Mouse (Mus musculus): ENCODE measurements around the gene Dnase1. TPM values are rescaled to one million over a fixed set of nuclear protein-coding genes. Genes with fewer than 3 reads are reported as not detected.
A peak's percentile ranks its signal among the peaks of the same experiment; 100 is the strongest.
"Not testable (repeated sequence)": the region's sequence is repeated elsewhere in the genome, so short reads cannot be mapped to it uniquely, and the experiment has no call there.

Dnase1 gene
- polyA plus RNA-seq, 1 experiment, result 0.18 TPM

DNA sequence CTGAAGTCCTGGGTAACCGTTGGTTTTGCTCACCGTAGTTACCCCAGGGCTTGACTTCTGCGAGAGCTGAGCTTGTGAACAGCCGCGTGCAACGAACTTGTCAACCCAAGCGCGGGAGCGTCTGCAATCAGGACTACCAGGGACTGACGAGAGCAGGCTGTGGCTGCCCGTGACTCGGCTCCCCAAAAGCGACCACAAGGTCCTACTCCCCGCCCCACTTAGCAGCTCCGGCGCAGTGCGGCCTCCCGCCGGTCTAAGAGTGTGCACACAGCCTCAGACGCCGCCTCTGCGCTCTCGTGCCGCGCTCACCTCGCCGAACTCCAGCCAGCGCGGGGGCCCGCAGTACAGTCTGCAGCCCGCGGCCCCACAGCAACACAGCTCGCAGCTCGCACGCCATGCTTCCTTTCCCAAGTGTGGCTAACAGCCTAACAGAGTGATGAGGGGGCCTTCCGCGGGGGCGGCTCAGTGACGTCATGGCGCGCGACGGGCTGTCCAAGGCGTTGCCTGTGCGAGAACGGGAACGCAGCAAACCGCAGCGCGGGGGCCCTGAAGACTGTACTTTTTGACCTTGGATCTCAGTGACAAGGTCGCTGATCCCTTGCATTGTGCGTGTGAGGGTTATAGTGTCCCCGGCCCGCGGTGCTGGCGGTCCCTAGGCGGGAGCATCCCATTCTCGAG is 40.8 kb downstream of the Dnase1 start, which contains the start of gene Trap1:
Gene Trap1, minus strand, starts transcription at position 444 of the 678 bp plus-strand sequence.
- Histone ChIP-seq H3K4me1 (ENCODE audit: control insufficient read depth, insufficient read depth, low read length) (no peaks in the 10 kb centered on the region), H3K4me3 (replicated peaks; ENCODE audit: extremely low read depth, low read depth, low read length) (peak within 1 kb of the TSS; percentile 93)
- WGBS, result under 1% methylated on average over 58 of the region's 58 CpGs
- peak; percentile 96 for DNase-seq
- TF ChIP-seq CTCF (IDR thresholded peaks at IDR 0.05; ENCODE audit: insufficient read depth, low read length), result no peak
- peak; percentile 69; the same call in 1 of the 2 replicates for TF ChIP-seq POLR2A (IDR thresholded peaks at IDR 0.05; ENCODE audit: borderline replicate concordance, extremely low read depth, low read depth, low read length)

- WGBS, result 65% methylated on average over 10 of the region's 10 CpGs
- H3K4me3 ChIP-seq (replicated peaks; ENCODE audit: extremely low read depth, low read depth, low read length); DNase-seq: not testable (repeated sequence)
Measured at GRCm38 (mm10) chr16:4078302-4078701, 41.6 kb downstream of the Dnase1 start.

DNA sequence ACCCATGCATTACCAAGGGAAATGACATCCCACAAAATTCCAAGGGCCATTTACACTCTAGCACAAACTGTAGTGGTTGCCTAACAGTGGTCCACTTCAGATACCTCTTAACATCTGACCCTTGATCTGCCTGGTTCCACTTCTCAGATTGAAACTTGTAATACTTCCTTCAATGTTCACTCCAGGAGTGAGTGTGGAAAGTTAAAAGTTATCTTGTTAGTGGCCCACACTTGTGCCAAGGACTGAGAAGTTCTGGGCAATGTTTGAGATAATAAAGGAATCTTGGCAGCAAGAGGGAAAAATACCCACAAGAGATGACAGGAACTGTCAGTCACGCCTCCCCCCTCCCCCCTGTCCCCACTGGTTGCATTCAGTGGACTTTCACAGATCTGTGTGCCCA is 42.9 kb downstream of the Dnase1 start:
- no peak for TF ChIP-seq CTCF (IDR thresholded peaks at IDR 0.05; ENCODE audit: insufficient read depth, low read length)
- no peak for TF ChIP-seq POLR2A (IDR thresholded peaks at IDR 0.05; ENCODE audit: borderline replicate concordance, extremely low read depth, low read depth, low read length)
- Histone ChIP-seq H3K4me3 (replicated peaks; ENCODE audit: extremely low read depth, low read depth, low read length) (no peak overlapping the region), H3K4me1 (ENCODE audit: control insufficient read depth, insufficient read depth, low read length) (no peaks in the 10 kb centered on the region)
- 53% methylated on average over 1 of the region's 1 CpGs for WGBS
- DNase-seq, result no peak

More at GRCm38 (mm10) chr16:4078302-4078701, 41.6 kb downstream of the Dnase1 start:
- not testable (repeated sequence) for H3K4me1 ChIP-seq (ENCODE audit: control insufficient read depth, insufficient read depth, low read length)

GRCm38 (mm10) chr16:4080419-4080818 is 43.7 kb downstream of the Dnase1 start:
- H3K4me1 ChIP-seq (ENCODE audit: control insufficient read depth, insufficient read depth, low read length); H3K4me3 ChIP-seq (replicated peaks; ENCODE audit: extremely low read depth, low read depth, low read length); DNase-seq: not testable (repeated sequence)
- 64% methylated on average over 3 of the region's 3 CpGs for WGBS

DNA sequence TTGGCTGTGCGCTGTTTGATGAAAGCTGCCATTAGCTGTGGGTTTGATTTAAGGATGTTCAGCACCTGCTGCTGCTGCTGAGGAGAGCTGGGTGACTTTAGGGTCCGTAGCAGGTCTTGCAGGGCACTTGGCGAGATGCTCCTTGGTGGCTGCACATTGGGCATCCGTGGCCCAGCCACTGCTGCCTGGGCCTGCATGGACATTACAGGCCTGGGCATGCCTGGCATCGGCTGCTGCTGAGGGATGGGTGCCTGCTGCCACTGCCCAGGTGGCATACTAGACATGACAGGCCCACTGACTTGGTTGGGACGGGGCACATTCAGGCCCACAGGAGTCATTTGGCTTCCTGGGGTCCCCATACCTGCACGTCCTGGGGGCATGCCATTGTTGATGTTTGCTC is 48.3 kb downstream of the Dnase1 start:
- TF ChIP-seq CTCF (IDR thresholded peaks at IDR 0.05; ENCODE audit: insufficient read depth, low read length) (no peak), POLR2A (IDR thresholded peaks at IDR 0.05; ENCODE audit: borderline replicate concordance, extremely low read depth, low read depth, low read length) (no peak)
- H3K4me3 ChIP-seq (replicated peaks; ENCODE audit: extremely low read depth, low read depth, low read length), result no peak overlapping the region
- DNase-seq, result no peak
- H3K4me1 ChIP-seq (ENCODE audit: control insufficient read depth, insufficient read depth, low read length), result no peaks in the 10 kb centered on the region
- 88% methylated on average over 7 of the region's 7 CpGs for whole genome bisulfite sequencing

DNA sequence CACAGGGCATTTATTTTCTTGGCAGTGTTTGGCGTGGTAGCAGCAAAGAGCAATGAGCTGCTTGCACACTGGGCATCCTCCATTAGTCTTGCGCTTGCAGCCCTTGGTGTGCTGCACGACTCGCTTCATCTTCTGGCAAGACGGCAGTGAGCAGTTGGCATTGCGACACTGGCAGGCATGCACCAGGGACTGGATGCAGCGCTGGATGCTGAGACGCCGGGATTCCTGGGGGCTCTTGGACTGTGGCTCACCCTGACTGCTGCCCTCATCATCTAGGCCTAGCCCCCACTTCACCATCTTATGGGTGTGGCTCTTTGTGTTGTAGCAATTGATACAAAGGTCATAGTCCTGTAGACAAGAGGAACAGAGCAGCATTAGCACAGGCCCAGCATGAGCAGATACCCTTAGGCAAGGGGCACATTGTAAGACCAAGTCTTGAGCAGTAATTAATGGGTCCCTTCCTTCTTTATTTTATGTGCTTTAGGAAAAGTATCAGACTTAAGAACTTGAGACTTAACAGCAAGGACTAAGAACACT is 49.2 kb downstream of the Dnase1 start:
- Histone ChIP-seq H3K4me1 (ENCODE audit: control insufficient read depth, insufficient read depth, low read length) (no peaks in the 10 kb centered on the region), H3K4me3 (replicated peaks; ENCODE audit: extremely low read depth, low read depth, low read length) (no peak overlapping the region)
- TF ChIP-seq CTCF (IDR thresholded peaks at IDR 0.05; ENCODE audit: insufficient read depth, low read length), result no peak
- no peak for TF ChIP-seq POLR2A (IDR thresholded peaks at IDR 0.05; ENCODE audit: borderline replicate concordance, extremely low read depth, low read depth, low read length)
- WGBS, result 92% methylated on average over 9 of the region's 9 CpGs
- DNase-seq, result no peak

GRCm38 (mm10) chr16:4087214-4087913 is 50.6 kb downstream of the Dnase1 start:
- no peaks in the 10 kb centered on the region for H3K4me1 ChIP-seq (ENCODE audit: control insufficient read depth, insufficient read depth, low read length)
- H3K4me3 ChIP-seq (replicated peaks; ENCODE audit: extremely low read depth, low read depth, low read length), result no peak overlapping the region
- TF ChIP-seq POLR2A (IDR thresholded peaks at IDR 0.05; ENCODE audit: borderline replicate concordance, extremely low read depth, low read depth, low read length) (no peak), CTCF (IDR thresholded peaks at IDR 0.05; ENCODE audit: insufficient read depth, low read length) (no peak)
- no peak for DNase-seq
- WGBS, result 92% methylated on average over 8 of the region's 8 CpGs

Other genes starting within 250 kb of the Dnase1 start
- not detected in 2 replicates for gene Olfr15, start 206.1 kb upstream of the Dnase1 start, polyA plus RNA-seq (2012; rRNA removed)
- gene Zfp174, start 189.7 kb upstream of the Dnase1 start, polyA plus RNA-seq (2012; rRNA removed), result 0.96 and 1.1 TPM in 2 replicates
- 59.4 and 65.8 TPM in 2 replicates for gene Naa60, start 164.6 kb upstream of the Dnase1 start, polyA plus RNA-seq (2012; rRNA removed)
- 3.4 and 3.5 TPM in 2 replicates for gene Zfp597, start 152.4 kb upstream of the Dnase1 start, polyA plus RNA-seq (2012; rRNA removed)
- gene Gm20695, start 152.3 kb upstream of the Dnase1 start, polyA plus RNA-seq (2012; rRNA removed), result 0.12 and 0.14 TPM in 2 replicates
- gene 1700037C18Rik, start 128.3 kb upstream of the Dnase1 start, polyA plus RNA-seq (2012; rRNA removed), result 14.9 TPM in 2 replicates
- gene Cluap1, start 128.1 kb upstream of the Dnase1 start, polyA plus RNA-seq (2012; rRNA removed), result 5.7 and 6.3 TPM in 2 replicates
- gene Nlrc3, start 60.3 kb upstream of the Dnase1 start, polyA plus RNA-seq (2012; rRNA removed), result 5.9 and 6.3 TPM in 2 replicates
- 16.3 and 17.2 TPM in 2 replicates for gene Slx4, start 33.2 kb upstream of the Dnase1 start, polyA plus RNA-seq (2012; rRNA removed)
- 47.8 and 54.6 TPM in 2 replicates for gene Trap1, start 40.9 kb downstream of the Dnase1 start, polyA plus RNA-seq (2012; rRNA removed)
- gene Crebbp, start 177.1 kb downstream of the Dnase1 start, polyA plus RNA-seq (2012; rRNA removed), result 31.8 and 43.4 TPM in 2 replicates